Mouse (Mus musculus) testis, adult 2 months (tissue): ENCODE measurements around the gene Kif6. TPM values are rescaled to one million over a fixed set of nuclear protein-coding genes. Genes with fewer than 3 reads are reported as not detected.

Experiments used
- H3K27ac ChIP-seq: fragments of 200-500 bp; 2 replicates; pipeline ENCODE4 v1.5.1; 2012; ENCODE audit warnings: low read depth, low read length; ENCODE audit not compliant: control insufficient read depth, insufficient read depth
- H3K27me3 ChIP-seq: fragments of 200-500 bp; 2 replicates; pipeline ENCODE4 v1.6.1; 2012; ENCODE audit warnings: mild to moderate bottlenecking, low read length, moderate library complexity; ENCODE audit not compliant: control insufficient read depth, insufficient read depth
- H3K36me3 ChIP-seq: fragments of 200-500 bp; 2 replicates; pipeline ENCODE4 v1.6.1; 2012; ENCODE audit warnings: mild to moderate bottlenecking, low read length; ENCODE audit not compliant: control insufficient read depth, insufficient read depth
- H3K4me1 ChIP-seq: fragments of 200-500 bp; 2 replicates; pipeline ENCODE4 v1.6.1; 2012; ENCODE audit warnings: low read length; ENCODE audit not compliant: control insufficient read depth, insufficient read depth
- H3K4me3 ChIP-seq: fragments of 200-500 bp; 2 replicates; pipeline ENCODE4 v1.5.1; 2012; ENCODE audit warnings: low read depth, mild to moderate bottlenecking, low read length, moderate library complexity, mixed read lengths; ENCODE audit not compliant: control insufficient read depth
- CTCF ChIP-seq: fragments of 200-500 bp; IDR thresholded peaks from 2 replicates; pipeline ENCODE4 v1.5.1; 2012; ENCODE audit warnings: low read depth, mild to moderate bottlenecking, inconsistent platforms, low read length, moderate library complexity; ENCODE audit not compliant: control insufficient read depth, insufficient read depth, insufficient replicate concordance
- POLR2A ChIP-seq: fragments of 200-500 bp; IDR thresholded peaks from 2 replicates; pipeline ENCODE4 v1.6.1; 2012; ENCODE audit warnings: low read depth, mild to moderate bottlenecking, inconsistent platforms, low read length, moderate library complexity; ENCODE audit not compliant: control insufficient read depth
- polyA plus RNA-seq: library from polyadenylated mRNA; depleted of rRNA; stranded (reverse); fragments of >200 nt; gene quantifications from 2 replicates; pipeline ENCODE4 v1.2.3, GENCODE M21; 2012

The Kif6 gene
- polyA plus RNA-seq, 1 experiment = 5.8 TPM

GRCm38 (mm10) chr17:49889629-49890028 lies 274.7 kb downstream of the Kif6 start:
- no peaks in the 10 kb centered on the region for H3K36me3 ChIP-seq
- H3K27ac ChIP-seq = no peak overlapping the region

GRCm38 (mm10) chr17:49890861-49891260 lies 275.9 kb downstream of the Kif6 start:
- no peaks in the 10 kb centered on the region for H3K4me1 ChIP-seq
- no peaks in the 10 kb centered on the region for H3K36me3 ChIP-seq
- no peak overlapping the region for H3K4me3 ChIP-seq
- TF ChIP-seq POLR2A (no peak), CTCF (no peak)
- no peaks in the 10 kb centered on the region for H3K27me3 ChIP-seq
- no peak overlapping the region for H3K27ac ChIP-seq

More at GRCm38 (mm10) chr17:49889629-49890028, 274.7 kb downstream of the Kif6 start:
- no peaks in the 10 kb centered on the region for H3K4me1 ChIP-seq
- TF ChIP-seq CTCF = no peak
- no peak for TF ChIP-seq POLR2A
- no peak overlapping the region for H3K4me3 ChIP-seq
- H3K27me3 ChIP-seq = no peaks in the 10 kb centered on the region

GRCm38 (mm10) chr17:49892390-49892789 lies 277.5 kb downstream of the Kif6 start:
- TF ChIP-seq POLR2A (no peak), CTCF (no peak)
- no peak overlapping the region for H3K27ac ChIP-seq
- no peaks in the 10 kb centered on the region for H3K27me3 ChIP-seq
- H3K4me1 ChIP-seq = no peaks in the 10 kb centered on the region
- H3K4me3 ChIP-seq = no peak overlapping the region
- no peaks in the 10 kb centered on the region for H3K36me3 ChIP-seq

- Histone ChIP-seq H3K36me3 (no peaks in the 10 kb centered on the region), H3K4me1 (no peaks in the 10 kb centered on the region), H3K4me3 (no peak overlapping the region), H3K27me3 (no peaks in the 10 kb centered on the region), H3K27ac (no peak overlapping the region)
- no peak for TF ChIP-seq CTCF
- no peak for TF ChIP-seq POLR2A
These were observed 279.5 kb downstream of the Kif6 start for GRCm38 (mm10) chr17:49894471-49894870.

- Histone ChIP-seq H3K4me1 (peaks cover 14% of the 10 kb centered on the region), H3K27ac (no peak overlapping the region), H3K36me3 (no peaks in the 10 kb centered on the region), H3K4me3 (no peak overlapping the region), H3K27me3 (no peaks in the 10 kb centered on the region)
- no peak for TF ChIP-seq POLR2A
- peak; percentile 93 for TF ChIP-seq CTCF
These were observed 284.0 kb downstream of the Kif6 start for GRCm38 (mm10) chr17:49898849-49899331.

- TF ChIP-seq POLR2A (no peak), CTCF (no peak)
- no peak overlapping the region for H3K27ac ChIP-seq
- H3K4me3 ChIP-seq = no peak overlapping the region
- no peaks in the 10 kb centered on the region for H3K36me3 ChIP-seq
- H3K4me1 ChIP-seq = peaks cover 14% of the 10 kb centered on the region
- H3K27me3 ChIP-seq = no peaks in the 10 kb centered on the region
These were observed 287.7 kb downstream of the Kif6 start for GRCm38 (mm10) chr17:49902613-49903012.

- Histone ChIP-seq H3K4me3 (no peak overlapping the region), H3K27ac (no peak overlapping the region), H3K4me1 (no peaks in the 10 kb centered on the region), H3K27me3 (no peaks in the 10 kb centered on the region), H3K36me3 (no peaks in the 10 kb centered on the region)
- TF ChIP-seq POLR2A = no peak
- TF ChIP-seq CTCF = no peak
These were observed 308.5 kb downstream of the Kif6 start for GRCm38 (mm10) chr17:49923429-49923828.

- Histone ChIP-seq H3K36me3 (no peaks in the 10 kb centered on the region), H3K4me3 (no peak overlapping the region), H3K4me1 (no peaks in the 10 kb centered on the region), H3K27me3 (no peaks in the 10 kb centered on the region), H3K27ac (no peak overlapping the region)
- TF ChIP-seq CTCF = no peak
- no peak for TF ChIP-seq POLR2A
These were observed 312.7 kb downstream of the Kif6 start for GRCm38 (mm10) chr17:49927611-49928010.
